Mouse (Mus musculus): ENCODE measurements at regions not wholly inside any gene's neighbourhood (a gene's known extent, or its start where the extent isn't known, plus 50 kb on each side); places are given as distances from the start of the nearest gene placed in this dataset.

DNA sequence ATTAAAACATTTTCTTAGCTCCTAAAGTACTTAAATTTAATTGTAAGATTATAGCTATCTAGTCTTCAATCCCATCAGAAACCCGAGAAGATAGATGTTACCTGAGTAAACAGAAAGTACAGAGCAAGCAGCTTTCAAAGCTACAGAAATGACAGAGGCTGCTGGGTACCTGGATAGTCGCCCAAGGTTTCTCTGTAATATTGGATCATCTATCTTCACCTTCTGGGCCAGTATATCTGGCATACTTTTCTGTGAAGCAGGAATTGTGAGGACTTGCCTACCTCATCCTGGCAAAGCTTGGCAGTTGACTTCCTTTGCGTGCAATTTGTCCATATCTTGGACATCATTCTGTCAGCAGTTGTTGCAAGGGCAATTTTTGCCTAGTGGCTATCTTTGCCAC, 356.4 kb downstream of the Cd109 start:
- no peak for TF ChIP-seq EP300 (IDR thresholded peaks at IDR 0.05; ENCODE audit: low read depth)
- TF ChIP-seq CTCF (IDR thresholded peaks at IDR 0.05; ENCODE audit: low read depth) = no peak

All from heart, postnatal 0 days (tissue).